8 mouse cellular contexts compared by ENCODE assay signal in the genomic region with DNA sequence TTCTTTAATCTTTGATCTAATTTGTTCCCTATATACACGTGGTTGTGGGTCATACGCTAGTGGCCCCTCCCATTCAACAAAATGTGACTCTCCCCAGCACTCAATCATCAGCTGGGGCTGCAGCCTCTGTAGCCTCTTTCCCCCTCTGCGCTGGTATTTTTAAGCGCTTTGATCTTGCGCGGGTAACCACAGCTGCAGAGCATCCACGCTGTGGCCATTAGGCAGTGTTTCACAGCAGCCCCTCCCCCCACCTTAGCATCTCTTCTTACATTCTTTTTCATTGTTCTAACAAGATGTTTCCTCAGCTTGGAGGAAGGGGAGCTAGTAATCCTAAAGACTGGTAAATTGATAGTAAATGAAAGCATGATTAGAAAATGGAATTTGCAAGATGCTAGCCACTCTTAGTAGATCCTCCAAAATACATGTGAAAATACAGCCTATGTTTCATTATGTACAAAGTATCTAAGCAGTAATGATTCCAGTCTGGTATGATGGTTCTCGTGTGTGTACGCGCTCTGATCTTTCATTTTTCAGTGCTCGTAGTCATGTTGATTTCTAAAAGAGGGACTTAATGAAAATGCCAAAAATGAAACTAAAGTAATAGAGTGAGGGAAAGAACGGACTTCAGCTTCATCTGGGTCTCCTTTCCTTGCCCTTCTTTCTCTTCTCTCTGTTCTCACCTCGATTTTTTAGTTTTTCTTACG. TPM values are rescaled to one million over a fixed set of nuclear protein-coding genes. Genes with fewer than 3 reads are reported as not detected.
DNase-seq lines count a peak whose midpoint lies in the region; ATAC-seq and TF ChIP-seq lines count a peak whose summit lies in the region.

No protein-coding gene starts in this region.

- H3K4me1 ChIP-seq in heart, adult 2 months (ENCODE audit: control insufficient read depth, insufficient read depth, low read length) = peaks cover 2% of the 10 kb centered on the region; the same call in 1 of the 2 replicates
- peaks cover 0 to 53% of the 10 kb centered on the region in 2 experiments; a peak in 3 of 4 replicates for H3K4me1 ChIP-seq in CH12.LX (ENCODE audit: control insufficient read depth in 1 of 2, insufficient read depth in 2 of 2)
- H3K4me1 ChIP-seq in embryonic facial prominence, embryonic 11.5 days (ENCODE audit: control insufficient read depth, insufficient read depth, low read length) = no peaks in the 10 kb centered on the region
- no peaks in the 10 kb centered on the region for H3K4me1 ChIP-seq in intestine, embryonic 14.5 days (replicated peaks; ENCODE audit: control insufficient read depth, insufficient read depth, low read length)

- ATAC-seq in embryonic facial prominence, embryonic 11.5 days (replicated peaks; ENCODE audit: insufficient number of reproducible peaks, low FRiP score, low TSS enrichment, low read depth) = peak; percentile 64
- ATAC-seq in intestine, embryonic 14.5 days (replicated peaks; ENCODE audit: low FRiP score, low TSS enrichment, low read depth) = peak; percentile 21; the same call in 1 of the 2 replicates
- peak; percentile 41 for ATAC-seq in megakaryocyte, adult 5-6 weeks (ENCODE audit: poor library complexity, severe bottlenecking)

- TF ChIP-seq POLR2A in heart, adult 2 months (IDR thresholded peaks at IDR 0.05; ENCODE audit: insufficient read depth, low read depth, low read length) = no peak
- peak; percentile 56 for TF ChIP-seq POLR2A in CH12.LX (IDR thresholded peaks at IDR 0.05; ENCODE audit: low read depth, low read length)

- no peaks in the 10 kb centered on the region for H3K27me3 ChIP-seq in heart, adult 2 months (ENCODE audit: control insufficient read depth, insufficient read depth, low read length)
- no peaks in the 10 kb centered on the region for H3K27me3 ChIP-seq in CH12.LX (replicated peaks)
- no peaks in the 10 kb centered on the region for H3K27me3 ChIP-seq in embryonic facial prominence, embryonic 11.5 days (ENCODE audit: control insufficient read depth, insufficient read depth, low read length)
- no peaks in the 10 kb centered on the region for H3K27me3 ChIP-seq in intestine, embryonic 14.5 days (replicated peaks; ENCODE audit: control insufficient read depth, insufficient read depth, low read length)
- H3K27me3 ChIP-seq in splenic B cell, adult 2 months (ENCODE audit: control insufficient read depth, insufficient read depth, low read length, poor library complexity, severe bottlenecking) = no peaks in the 10 kb centered on the region; the same call in 1 of the 2 replicates

- H3K4me3 ChIP-seq in heart, adult 2 months = peak overlapping the region; percentile 53
- peak overlapping the region; percentile 60 to 78 (median 64) for H3K4me3 ChIP-seq in CH12.LX (replicated peaks in 1 of 3; ENCODE audit: low read depth in 2 of 3, low read length in 2 of 3, poor library complexity in 1 of 3)
- peak overlapping the region; percentile 42 for H3K4me3 ChIP-seq in embryonic facial prominence, embryonic 11.5 days (ENCODE audit: low read depth, low read length)
- peak overlapping the region; percentile 56 for H3K4me3 ChIP-seq in intestine, embryonic 14.5 days (ENCODE audit: low read depth, low read length)

- no peak for TF ChIP-seq CTCF in heart, adult 2 months (IDR thresholded peaks at IDR 0.05)
- no peak for TF ChIP-seq CTCF in CH12.LX (conservative IDR thresholded peaks at IDR 0.05 in 1 of 2, IDR thresholded peaks at IDR 0.05 in 1 of 2; ENCODE audit: low read depth in 2 of 2, low read length in 2 of 2)

- H3K27ac ChIP-seq in heart, adult 2 months = no peak overlapping the region
- peak overlapping the region; percentile 86 for H3K27ac ChIP-seq in CH12.LX (ENCODE audit: insufficient read depth, low read depth)
- H3K27ac ChIP-seq in embryonic facial prominence, embryonic 11.5 days (replicated peaks; ENCODE audit: low read depth, low read length) = peak overlapping the region; percentile 37; the same call in 1 of the 2 replicates
- H3K27ac ChIP-seq in intestine, embryonic 14.5 days (ENCODE audit: low read depth) = peak overlapping the region; percentile 91

- no peaks in the 10 kb centered on the region for H3K36me3 ChIP-seq in heart, adult 2 months (ENCODE audit: control insufficient read depth, insufficient read depth, low read length)
- H3K36me3 ChIP-seq in CH12.LX (replicated peaks in 1 of 2; ENCODE audit: control insufficient read depth in 1 of 2, insufficient read depth in 1 of 2, low read length in 1 of 2) = no peaks in the 10 kb centered on the region
- H3K36me3 ChIP-seq in embryonic facial prominence, embryonic 11.5 days (replicated peaks; ENCODE audit: control insufficient read depth, insufficient read depth, low read depth, low read length) = no peaks in the 10 kb centered on the region
- H3K36me3 ChIP-seq in intestine, embryonic 14.5 days (ENCODE audit: control insufficient read depth, insufficient read depth, low read length) = no peaks in the 10 kb centered on the region
- H3K36me3 ChIP-seq in splenic B cell, adult 2 months (ENCODE audit: control insufficient read depth, insufficient read depth, low read length, poor library complexity, severe bottlenecking) = no peaks in the 10 kb centered on the region

- DNase-seq in heart, adult 2 months = no peak
- no peak for DNase-seq in heart, adult 8-10 months (ENCODE audit: low spot score)
- peak; percentile 91 for DNase-seq in CH12.LX (ENCODE audit: extremely low read depth)
- DNase-seq in embryonic facial prominence, embryonic 11.5 days (ENCODE audit: low spot score) = peak; percentile 89
- peak; percentile 80 for DNase-seq in intestine, embryonic 14.5 days (ENCODE audit: low spot score)
- DNase-seq in splenic B cell, adult 2 months (ENCODE audit: low read depth, low spot score) = peak; percentile 64
- no peak for DNase-seq in gastrocnemius, postnatal 25 days

- H3K9me3 ChIP-seq in CH12.LX (replicated peaks; ENCODE audit: low read length) = no peaks in the 10 kb centered on the region
- no peaks in the 10 kb centered on the region for H3K9me3 ChIP-seq in embryonic facial prominence, embryonic 11.5 days (replicated peaks; ENCODE audit: control insufficient read depth, low read length)
- H3K9me3 ChIP-seq in intestine, embryonic 14.5 days (ENCODE audit: control insufficient read depth, low read length) = no peaks in the 10 kb centered on the region

- no peaks in the 10 kb centered on the region for H3K79me2 ChIP-seq in heart, adult 2 months (replicated peaks; ENCODE audit: control insufficient read depth, insufficient read depth, low read length)
- no peaks in the 10 kb centered on the region for H3K79me2 ChIP-seq in CH12.LX (replicated peaks; ENCODE audit: control insufficient read depth, extremely low read depth, insufficient read depth, poor library complexity, severe bottlenecking)

- dilution Hi-C loops in CH12.LX (cut with MboI; ENCODE audit: extremely low pct_ligation_motif_present, extremely low pct_unique_long_range_greater_than_20kb, low sequenced_read_pairs) = no loop called here

- H3K4me2 ChIP-seq in CH12.LX (ENCODE audit: insufficient read depth, low read depth, poor library complexity, severe bottlenecking) = peak overlapping the region; percentile 63
- peak overlapping the region; percentile 43 for H3K4me2 ChIP-seq in embryonic facial prominence, embryonic 11.5 days (ENCODE audit: low read depth, low read length)
- peak overlapping the region; percentile 56 for H3K4me2 ChIP-seq in intestine, embryonic 14.5 days (ENCODE audit: low read length)

- in situ Hi-C loops in CH12.LX (cut with MboI; ENCODE audit: low pct_ligation_motif_present, low pct_unique_long_range_greater_than_20kb, low sequenced_read_pairs) = loop anchor here (10.0 to 25.0 kb wide), 2 partner anchors 1375 to 1712 kb away; a partner anchor contains a TSS

- TF ChIP-seq RAD21 in CH12.LX (IDR thresholded peaks at IDR 0.05; ENCODE audit: low read depth, low read length) = no peak

- peak overlapping the region; percentile 8; the same call in 1 of the 2 replicates for H3K9ac ChIP-seq in heart, adult 2 months (ENCODE audit: low read depth, low read length)
- peak overlapping the region; percentile 90 for H3K9ac ChIP-seq in CH12.LX (ENCODE audit: insufficient read depth, low read depth)
- H3K9ac ChIP-seq in embryonic facial prominence, embryonic 11.5 days (replicated peaks; ENCODE audit: low read length) = no peak overlapping the region
- peak overlapping the region; percentile 27; the same call in 1 of the 2 replicates for H3K9ac ChIP-seq in intestine, embryonic 14.5 days (ENCODE audit: low read length)

- no peak for TF ChIP-seq EP300 in heart, adult 2 months (IDR thresholded peaks at IDR 0.05; ENCODE audit: insufficient read depth, low read depth, low read length)
- TF ChIP-seq EP300 in CH12.LX (IDR thresholded peaks at IDR 0.05; ENCODE audit: low read length) = no peak; the same call in 1 of the 2 replicates

- WGBS in heart, adult 2 months = 1% methylated on average over 14 of the region's 14 CpGs
- 1% methylated on average over 14 of the region's 14 CpGs for WGBS in embryonic facial prominence, embryonic 11.5 days
- 3% methylated on average over 14 of the region's 14 CpGs for WGBS in intestine, embryonic 14.5 days

- intact Hi-C loops in heart, adult 2 months (cut with DNase I) = loop anchor here (10.0 kb wide), 1 partner anchor 295 kb away; a partner anchor contains a TSS

RNA-seq across cellular contexts. Expression of a gene that starts 6.9 kb away (rescaled TPM):
- 1 to 10 TPM; 2.8 to 3.6 TPM for total RNA-seq in heart, adult 2 months (2021)
- 0.59 TPM in 1 of 2 replicates, not detected in the other for polyA plus RNA-seq in heart, adult 2 months (2012; rRNA removed)
- 1 to 10 TPM; 1.4 to 7.1 (median 2.5) TPM for total RNA-seq in heart, adult 8-10 months (2022)
- total RNA-seq in CH12.LX (2012; rRNA removed) (1,723 and 1,790 TPM in 2 replicates), CH12.LX (2014; rRNA removed) (23.2 and 23.8 TPM in 2 replicates)
- polyA plus RNA-seq in CH12.LX (2012; ENCODE audit: insufficient read length, low read depth) = 0.72 and 2.5 TPM in 2 replicates
- polyA plus RNA-seq in embryonic facial prominence, embryonic 11.5 days (2014; fragmentation: Nextera tagmentation; extraction: Ambion mirVana) = 14.2 and 16.0 TPM in 2 replicates
- polyA plus RNA-seq in intestine, embryonic 14.5 days (2014; fragmentation: Nextera tagmentation; extraction: Ambion mirVana) = 10.2 and 14.0 TPM in 2 replicates
- 57.4 and 58.7 TPM in 2 replicates for total RNA-seq in megakaryocyte, adult 5-6 weeks (2015)
- 645 and 753 TPM in 2 replicates for total RNA-seq in megakaryocyte, adult 5-6 weeks (2017)
- total RNA-seq in gastrocnemius, postnatal 25 days (2021) = 10 to 100 TPM in 1 of 2 experiments, 1 to 10 TPM in 1; 5.3 to 14.5 TPM

RNA-seq across cellular contexts. Expression of a gene that starts 7.1 kb away (rescaled TPM):
- total RNA-seq in heart, adult 2 months (2021) = 1 to 10 TPM; 1.7 to 4.3 TPM
- polyA plus RNA-seq in heart, adult 2 months (2012; rRNA removed) = not detected in 2 replicates
- 10 to 100 TPM in 1 of 4 experiments, 1 to 10 TPM in 3; 2.7 to 12.6 (median 6.6) TPM for total RNA-seq in heart, adult 8-10 months (2022)
- total RNA-seq in CH12.LX (2012; rRNA removed) (576 and 708 TPM in 2 replicates), CH12.LX (2014; rRNA removed) (21.8 and 22.0 TPM in 2 replicates)
- 7.3 and 13.0 TPM in 2 replicates for polyA plus RNA-seq in CH12.LX (2012; ENCODE audit: insufficient read length, low read depth)
- 99.8 and 102 TPM in 2 replicates for polyA plus RNA-seq in embryonic facial prominence, embryonic 11.5 days (2014; fragmentation: Nextera tagmentation; extraction: Ambion mirVana)
- 47.9 and 67.6 TPM in 2 replicates for polyA plus RNA-seq in intestine, embryonic 14.5 days (2014; fragmentation: Nextera tagmentation; extraction: Ambion mirVana)
- 43.5 and 58.5 TPM in 2 replicates for total RNA-seq in megakaryocyte, adult 5-6 weeks (2015)
- 942 and 986 TPM in 2 replicates for total RNA-seq in megakaryocyte, adult 5-6 weeks (2017)
- total RNA-seq in gastrocnemius, postnatal 25 days (2021) = 10 to 100 TPM in 1 of 2 experiments, 1 to 10 TPM in 1; 3.5 to 16.1 TPM

RNA-seq across cellular contexts. Expression of a gene that starts 8.7 kb away (rescaled TPM):
- 10 to 100 TPM; 11.9 to 18.1 TPM for total RNA-seq in heart, adult 2 months (2021)
- 5.8 and 8.3 TPM in 2 replicates for polyA plus RNA-seq in heart, adult 2 months (2012; rRNA removed)
- total RNA-seq in heart, adult 8-10 months (2022) = 10 to 100 TPM; 11.6 to 17.7 (median 15.2) TPM
- 768 and 812 TPM in 2 replicates for total RNA-seq in CH12.LX (2012; rRNA removed)
- 29.9 and 35.7 TPM in 2 replicates for total RNA-seq in CH12.LX (2014; rRNA removed)
- 6.4 TPM in 2 replicates for polyA plus RNA-seq in CH12.LX (2012; ENCODE audit: insufficient read length, low read depth)
- polyA plus RNA-seq in embryonic facial prominence, embryonic 11.5 days (2014; fragmentation: Nextera tagmentation; extraction: Ambion mirVana) = 31.9 and 34.5 TPM in 2 replicates
- polyA plus RNA-seq in intestine, embryonic 14.5 days (2014; fragmentation: Nextera tagmentation; extraction: Ambion mirVana) = 18.9 and 19.6 TPM in 2 replicates
- total RNA-seq in megakaryocyte, adult 5-6 weeks (2015) = 34.9 and 43.5 TPM in 2 replicates
- total RNA-seq in megakaryocyte, adult 5-6 weeks (2017) = 115 and 127 TPM in 2 replicates
- total RNA-seq in gastrocnemius, postnatal 25 days (2021) = 10 to 100 TPM; 30.9 to 31.7 TPM

RNA-seq across cellular contexts. Expression of a gene that starts 14.2 kb away (rescaled TPM):
- total RNA-seq in heart, adult 2 months (2021) = 10 to 100 TPM in 1 of 2 experiments, 1 to 10 TPM in 1; 7.3 to 10.0 TPM
- polyA plus RNA-seq in heart, adult 2 months (2012; rRNA removed) = not detected in 2 replicates
- total RNA-seq in heart, adult 8-10 months (2022) = 10 to 100 TPM in 1 of 4 experiments, 1 to 10 TPM in 3; 4.6 to 13.2 (median 8.3) TPM
- total RNA-seq in CH12.LX (2012; rRNA removed) = 2,586 and 2,636 TPM in 2 replicates
- 38.2 and 47.2 TPM in 2 replicates for total RNA-seq in CH12.LX (2014; rRNA removed)
- 3.7 and 8.1 TPM in 2 replicates for polyA plus RNA-seq in CH12.LX (2012; ENCODE audit: insufficient read length, low read depth)
- 15.9 and 24.3 TPM in 2 replicates for polyA plus RNA-seq in embryonic facial prominence, embryonic 11.5 days (2014; fragmentation: Nextera tagmentation; extraction: Ambion mirVana)
- polyA plus RNA-seq in intestine, embryonic 14.5 days (2014; fragmentation: Nextera tagmentation; extraction: Ambion mirVana) = 5.2 and 7.5 TPM in 2 replicates
- 78.9 and 108 TPM in 2 replicates for total RNA-seq in megakaryocyte, adult 5-6 weeks (2015)
- 1,539 and 1,747 TPM in 2 replicates for total RNA-seq in megakaryocyte, adult 5-6 weeks (2017)
- 10 to 100 TPM; 13.9 to 29.0 TPM for total RNA-seq in gastrocnemius, postnatal 25 days (2021)

RNA-seq across cellular contexts. Expression of a gene that starts 14.5 kb away (rescaled TPM):
- total RNA-seq in heart, adult 2 months (2021) = 1 to 10 TPM; 8.1 to 10.0 TPM
- polyA plus RNA-seq in heart, adult 2 months (2012; rRNA removed) = 1.1 TPM in 1 of 2 replicates, not detected in the other
- total RNA-seq in heart, adult 8-10 months (2022) = 10 to 100 TPM in 2 of 4 experiments, 1 to 10 TPM in 2; 1.7 to 11.1 (median 9.1) TPM
- total RNA-seq in CH12.LX (2012; rRNA removed) (628 and 652 TPM in 2 replicates), CH12.LX (2014; rRNA removed) (4.9 and 8.1 TPM in 2 replicates)
- polyA plus RNA-seq in CH12.LX (2012; ENCODE audit: insufficient read length, low read depth) = 2.3 and 4.5 TPM in 2 replicates
- polyA plus RNA-seq in embryonic facial prominence, embryonic 11.5 days (2014; fragmentation: Nextera tagmentation; extraction: Ambion mirVana) = 4.2 and 20.5 TPM in 2 replicates
- 11.8 and 19.7 TPM in 2 replicates for polyA plus RNA-seq in intestine, embryonic 14.5 days (2014; fragmentation: Nextera tagmentation; extraction: Ambion mirVana)
- total RNA-seq in megakaryocyte, adult 5-6 weeks (2015) = 0.91 and 1.1 TPM in 2 replicates
- total RNA-seq in megakaryocyte, adult 5-6 weeks (2017) = 48.2 and 145 TPM in 2 replicates
- 1 to 10 TPM; 2.9 to 7.7 TPM for total RNA-seq in gastrocnemius, postnatal 25 days (2021)

Comparison
In these comparisons a context has a peak if more than half of its experiments do, and no peak if none do; other contexts are left out.
1. DNase-seq: peak in CH12.LX (single experiment), embryonic facial prominence, embryonic 11.5 days (single experiment), intestine, embryonic 14.5 days (single experiment) and splenic B cell, adult 2 months (single experiment); none in heart, adult 2 months (0 of 2), heart, adult 8-10 months (single experiment) and gastrocnemius, postnatal 25 days (single experiment).
2. Peak in every context shown above with its lines, with median percentiles within 50 percentile points of each other: H3K4me3 ChIP-seq, H3K4me2 ChIP-seq and ATAC-seq.